Mouse (Mus musculus): ENCODE measurements around the gene Cfap157.

- TF ChIP-seq GATA1 (IDR thresholded peaks at IDR 0.05; ENCODE audit: borderline replicate concordance, low read length) = no peak
- TF ChIP-seq FLI1 (IDR thresholded peaks at IDR 0.05; ENCODE audit: low read length) = no peak
Observed at GRCm38 (mm10) chr2:32779131-32779530, 5.1 kb downstream of the Cfap157 start.

Measured in megakaryocyte, embryonic 14.5 days (primary cell).